Mouse (Mus musculus) kidney, postnatal 36 days (tissue): ENCODE data around the gene Gm27021.

ENCODE experiments used
- DNase-seq, 2 experiments: peaks; one replicate each; pipeline ENCODE4 v3.0.0; 2021 to 2022; ENCODE audit warnings: mixed read lengths in 2 of 2

Gene Gm27021

DNA sequence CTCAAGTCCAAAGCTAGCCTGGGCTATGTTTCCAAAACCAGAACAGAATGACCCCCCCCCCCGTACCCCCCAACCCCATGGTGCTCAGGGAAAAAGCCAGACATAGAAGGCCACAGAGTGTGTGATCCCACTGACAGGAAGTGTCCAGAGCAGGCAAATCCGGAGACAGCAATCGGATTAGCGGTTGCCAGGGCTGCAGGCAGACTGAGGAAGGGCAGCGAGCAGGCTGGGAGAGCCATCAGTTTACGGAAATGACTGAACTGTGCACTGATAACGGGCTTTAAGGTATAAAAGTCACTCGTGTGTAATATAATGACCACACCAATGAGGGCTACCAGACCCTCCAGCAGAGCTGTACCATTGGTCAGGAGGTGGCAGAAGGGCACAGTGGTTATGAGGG is 26.6 kb downstream of the Gm27021 start:
- DNase-seq, result no peak

DNA sequence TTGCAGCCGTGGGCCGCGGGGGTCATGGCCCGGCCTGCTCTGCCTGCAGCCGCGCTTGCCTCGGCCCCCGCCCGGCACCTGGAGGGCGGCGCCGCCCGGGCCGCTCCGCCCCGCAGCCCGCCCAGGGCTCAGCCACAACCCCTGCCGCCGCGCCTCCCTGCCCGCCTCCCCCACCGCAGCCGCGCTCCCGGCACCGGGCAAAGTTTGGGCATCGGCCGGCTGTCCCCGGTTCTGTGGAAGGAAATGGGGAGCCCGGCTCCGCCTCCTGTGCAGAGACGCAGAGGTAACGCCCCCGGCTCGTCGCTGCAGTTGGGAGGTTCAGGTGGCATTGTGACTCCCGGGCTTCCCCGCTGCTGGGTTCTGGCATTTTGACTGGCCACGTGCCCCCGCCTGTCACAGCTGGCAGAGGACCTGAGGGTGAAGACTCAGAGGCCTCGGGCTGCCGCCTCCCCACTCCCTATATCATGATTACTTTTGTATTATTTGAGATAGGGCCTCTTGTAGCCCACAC is 33.5 kb downstream of the Gm27021 start:
- DNase-seq, result peak; percentile 86 to 88

DNA sequence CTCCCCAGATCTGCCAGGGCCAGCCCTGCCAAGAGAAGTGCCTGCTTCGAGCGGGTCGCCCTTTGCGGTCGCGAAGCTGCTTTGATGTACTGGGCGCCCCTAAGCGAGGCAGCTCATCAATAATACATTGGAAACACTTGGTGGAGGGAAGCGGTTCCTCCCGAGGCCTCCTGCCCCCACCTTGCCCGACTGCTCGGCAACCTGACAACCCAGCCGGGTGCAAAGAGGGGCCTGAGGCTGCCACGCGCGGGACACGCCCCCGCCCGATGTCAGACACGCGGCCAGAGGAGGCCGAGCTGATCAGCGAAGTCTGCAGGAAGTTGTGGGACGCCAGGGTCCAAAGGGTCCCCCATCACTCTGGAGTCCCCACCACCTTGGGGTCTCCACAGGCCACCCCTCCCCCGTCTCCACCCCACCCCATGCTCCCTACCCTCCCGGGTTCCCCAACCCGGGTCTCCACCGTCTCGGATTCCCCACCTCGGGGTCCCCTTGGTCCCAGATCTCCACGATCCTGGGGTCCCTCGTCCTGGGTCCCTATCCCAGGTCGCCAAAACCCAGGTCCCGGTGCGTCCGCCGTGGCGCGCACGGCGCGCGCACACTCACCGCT is 34.1 kb downstream of the Gm27021 start:
- peak in 1 of 2 experiments; percentile 15 for DNase-seq

DNA sequence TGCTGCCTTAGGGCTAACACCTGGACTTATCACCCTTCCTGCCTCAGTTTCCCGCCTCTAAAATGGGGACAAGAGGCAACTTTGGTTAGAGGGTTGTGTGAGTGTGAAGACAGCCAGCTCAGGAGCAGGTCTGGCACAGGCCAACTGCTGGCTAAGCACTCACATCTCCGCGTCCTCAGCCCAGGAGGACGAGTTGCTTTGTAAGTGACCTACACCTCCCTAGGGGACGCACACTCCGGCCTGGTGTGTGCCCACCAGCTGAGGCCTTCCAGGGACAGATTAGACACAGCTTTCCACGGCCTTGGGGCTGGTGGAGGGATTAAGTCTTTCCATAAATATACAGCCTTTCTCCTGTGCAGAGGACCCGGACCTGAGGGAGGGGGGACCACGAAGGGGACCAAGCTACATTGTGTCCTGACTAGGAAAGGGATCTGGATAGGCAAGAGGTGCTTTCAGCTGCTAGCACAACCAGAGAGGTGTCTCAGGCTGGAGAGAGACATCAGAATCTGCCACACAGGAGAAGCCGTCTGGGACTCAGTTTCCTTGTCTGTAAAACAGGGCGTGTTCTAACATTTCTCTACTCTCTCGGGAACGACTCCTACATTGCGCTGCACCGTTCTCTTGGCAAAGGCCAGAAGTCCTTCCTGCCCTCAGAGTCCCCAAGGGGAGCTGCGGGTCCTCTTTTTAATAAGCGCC is 34.8 kb downstream of the Gm27021 start:
- DNase-seq, result no peak

DNA sequence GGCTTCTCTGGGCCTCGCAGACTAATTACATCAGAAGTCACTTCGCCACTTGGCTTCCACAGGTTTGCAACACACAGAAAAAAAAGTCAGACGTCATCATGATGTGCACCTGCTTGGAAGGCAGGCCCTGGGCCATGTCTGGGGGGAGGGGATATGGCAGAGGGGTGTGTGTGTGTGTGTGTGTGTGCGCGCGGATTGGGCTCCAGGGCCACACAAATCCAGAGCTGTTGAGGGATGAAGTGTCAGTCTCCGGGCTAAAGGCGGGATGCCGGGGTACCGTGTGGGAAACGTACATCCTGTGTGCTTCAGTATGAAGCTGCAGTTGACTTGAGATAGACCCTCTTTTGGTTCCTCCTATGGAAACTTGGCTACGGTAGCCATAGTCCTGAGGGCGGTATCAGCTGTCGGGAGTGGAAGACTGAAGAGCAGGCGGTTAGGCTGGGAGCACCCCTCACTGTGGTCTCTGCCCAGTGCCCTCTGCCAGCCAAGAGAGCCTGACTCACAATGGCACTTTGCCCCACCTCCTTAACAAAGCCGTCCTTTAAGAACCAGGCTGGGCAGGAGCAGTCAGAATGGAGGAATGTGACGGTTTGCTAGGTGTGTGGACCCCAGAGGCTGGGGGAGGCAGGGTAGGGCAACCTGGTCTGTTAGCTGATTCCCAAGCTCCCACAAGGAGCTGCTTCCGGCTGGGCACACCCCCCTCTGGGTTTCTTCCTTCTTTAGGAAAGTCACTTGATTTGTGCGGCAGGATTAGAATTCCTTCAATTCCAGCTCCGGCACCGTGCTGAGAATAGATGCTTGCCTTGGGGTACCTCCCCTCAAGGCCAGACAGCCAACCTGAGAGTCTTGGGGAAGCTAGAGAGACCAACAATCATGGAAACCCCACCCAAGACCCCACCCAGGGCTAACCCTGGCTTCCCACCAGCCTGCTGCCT is 36.2 kb downstream of the Gm27021 start:
- DNase-seq, result no peak

DNA sequence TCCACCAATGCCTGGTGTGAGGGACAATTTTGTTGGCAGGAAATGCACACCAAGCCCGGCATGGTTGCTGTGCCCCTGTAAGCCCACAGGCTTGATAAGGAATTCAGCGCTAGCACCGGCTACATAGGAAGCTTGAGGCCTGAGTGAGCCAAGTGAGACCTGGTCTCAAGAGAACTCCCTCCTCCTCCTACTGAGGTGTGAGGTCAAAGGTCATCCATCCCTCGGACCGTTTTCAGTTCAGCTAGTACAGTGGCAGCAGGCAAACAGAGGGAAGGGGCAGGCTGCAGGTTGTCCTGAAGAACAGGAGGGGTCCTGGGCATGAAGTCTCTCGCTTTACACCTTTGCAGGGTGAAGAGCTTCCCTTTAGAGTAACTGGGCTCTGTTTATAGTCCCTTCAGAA is 37.0 kb downstream of the Gm27021 start:
- DNase-seq, result no peak

DNA sequence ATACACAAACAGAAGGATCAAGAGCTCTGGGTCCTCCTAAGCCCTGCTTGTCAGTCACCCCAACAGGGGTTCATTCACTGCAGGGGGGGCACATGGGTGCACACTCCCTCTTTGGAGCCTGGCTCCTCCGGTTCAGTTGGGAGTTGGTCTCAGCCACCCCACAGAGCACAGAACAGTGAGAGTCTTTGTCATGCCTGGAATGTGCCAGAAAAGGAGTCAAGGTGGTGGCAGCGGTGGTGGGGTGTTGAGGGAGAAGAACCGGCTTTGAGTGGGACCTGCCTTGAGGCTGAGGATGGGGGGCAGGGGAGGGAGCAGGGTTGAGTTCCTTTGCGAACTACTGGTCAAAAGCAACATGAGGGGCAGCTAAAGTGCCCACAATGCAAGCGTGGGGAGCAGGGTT is 37.8 kb downstream of the Gm27021 start:
- no peak for DNase-seq

DNA sequence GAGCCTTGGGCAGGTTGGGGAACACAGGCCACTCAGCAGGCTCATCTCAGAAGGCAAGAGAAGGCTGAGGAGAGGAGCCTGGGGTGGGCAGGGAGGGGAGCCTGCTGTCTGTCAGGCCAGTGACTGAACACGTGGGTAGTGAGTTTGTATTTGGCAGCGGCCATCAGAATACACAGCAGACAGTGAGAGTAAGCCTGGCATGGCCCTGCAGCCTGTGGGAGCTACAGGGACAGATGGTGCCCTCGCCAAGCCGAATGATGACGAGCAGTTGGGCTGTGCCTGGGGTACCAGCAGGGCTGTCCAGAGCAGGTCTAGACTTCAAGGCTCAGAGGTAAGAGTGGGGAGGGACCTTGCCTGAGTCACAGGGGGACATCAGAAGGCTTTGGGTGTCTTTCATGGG is 40.6 kb downstream of the Gm27021 start:
- no peak for DNase-seq

DNA sequence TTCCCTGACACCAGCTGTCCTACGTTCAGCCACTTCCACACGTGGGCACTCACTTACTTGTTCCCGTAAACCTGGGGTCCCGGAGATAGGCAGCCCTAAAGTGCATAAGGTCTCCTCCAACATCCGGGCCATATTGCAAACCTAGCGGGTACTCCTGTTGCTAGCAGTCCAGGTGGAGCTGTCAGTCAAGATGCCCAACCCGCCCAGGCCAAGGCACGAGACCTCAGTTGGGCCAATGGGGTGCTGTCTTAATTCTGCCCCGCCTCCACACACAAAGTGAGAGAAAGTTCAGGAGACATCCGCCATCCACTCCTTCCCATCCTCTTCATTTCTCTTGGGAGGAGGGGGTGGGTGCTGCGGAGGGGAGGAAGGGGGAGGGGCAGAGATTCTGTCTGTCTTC is 41.4 kb downstream of the Gm27021 start:
- no peak for DNase-seq

DNA sequence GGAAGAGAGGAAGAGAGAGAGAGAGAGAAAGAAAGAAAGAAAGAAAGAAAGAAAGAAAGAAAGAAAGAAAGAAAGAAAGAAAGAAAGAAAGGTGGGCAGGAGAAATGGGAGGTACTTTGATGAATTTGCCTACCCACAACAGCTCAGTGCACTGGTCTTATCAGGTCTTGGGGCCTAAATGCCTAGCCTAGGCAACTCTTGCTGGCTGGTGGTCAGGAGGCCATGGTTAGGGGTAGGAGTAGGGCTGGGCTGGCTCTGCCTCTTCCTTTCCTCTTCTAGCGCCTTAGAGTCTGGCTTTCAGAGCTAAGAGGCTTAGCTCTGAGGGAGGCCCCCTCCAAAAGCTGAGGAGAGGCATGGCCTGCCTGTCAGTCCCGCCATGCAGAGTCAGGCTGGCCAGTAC is 44.3 kb downstream of the Gm27021 start:
- DNase-seq, result no peak

DNA sequence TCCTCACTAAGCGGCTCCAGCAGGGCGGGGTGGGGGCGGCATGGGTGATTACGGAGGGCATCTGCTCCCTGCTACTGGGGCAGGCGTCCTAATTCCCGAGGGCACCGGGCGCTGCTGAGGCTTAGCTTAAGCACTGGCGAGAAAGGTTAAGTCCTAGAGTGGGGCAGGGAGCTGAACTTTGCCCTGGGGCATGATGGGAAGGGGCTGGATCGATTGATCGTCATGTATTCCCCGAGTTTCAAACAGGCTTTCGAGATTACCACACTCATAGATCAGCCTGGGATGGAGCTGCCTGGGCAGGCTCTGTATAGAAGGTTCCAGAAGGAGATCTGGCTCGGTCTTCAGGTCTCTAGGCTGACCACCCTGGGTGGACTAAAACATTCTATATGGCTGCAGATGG is 45.7 kb downstream of the Gm27021 start:
- DNase-seq, result no peak

DNA sequence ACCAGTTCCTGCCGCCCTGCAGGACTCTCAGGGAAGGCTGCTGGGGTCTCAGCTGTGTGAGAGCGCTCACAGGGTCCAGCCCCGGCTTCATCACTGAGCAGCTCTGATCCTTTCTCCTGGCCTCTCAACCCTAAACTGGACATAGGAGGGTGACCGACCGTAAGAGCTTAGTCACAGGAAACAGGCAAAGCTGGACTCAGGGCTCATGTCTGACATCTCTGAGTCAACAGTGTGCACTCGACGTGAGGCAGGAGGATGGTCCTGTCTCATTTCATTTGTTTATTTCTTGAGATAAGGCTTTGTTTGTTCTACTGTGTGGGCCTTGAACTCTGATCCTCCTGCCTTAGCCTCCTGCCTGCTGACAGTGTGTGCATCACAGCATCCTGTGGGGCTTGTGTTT is 47.4 kb downstream of the Gm27021 start:
- DNase-seq, result no peak

DNA sequence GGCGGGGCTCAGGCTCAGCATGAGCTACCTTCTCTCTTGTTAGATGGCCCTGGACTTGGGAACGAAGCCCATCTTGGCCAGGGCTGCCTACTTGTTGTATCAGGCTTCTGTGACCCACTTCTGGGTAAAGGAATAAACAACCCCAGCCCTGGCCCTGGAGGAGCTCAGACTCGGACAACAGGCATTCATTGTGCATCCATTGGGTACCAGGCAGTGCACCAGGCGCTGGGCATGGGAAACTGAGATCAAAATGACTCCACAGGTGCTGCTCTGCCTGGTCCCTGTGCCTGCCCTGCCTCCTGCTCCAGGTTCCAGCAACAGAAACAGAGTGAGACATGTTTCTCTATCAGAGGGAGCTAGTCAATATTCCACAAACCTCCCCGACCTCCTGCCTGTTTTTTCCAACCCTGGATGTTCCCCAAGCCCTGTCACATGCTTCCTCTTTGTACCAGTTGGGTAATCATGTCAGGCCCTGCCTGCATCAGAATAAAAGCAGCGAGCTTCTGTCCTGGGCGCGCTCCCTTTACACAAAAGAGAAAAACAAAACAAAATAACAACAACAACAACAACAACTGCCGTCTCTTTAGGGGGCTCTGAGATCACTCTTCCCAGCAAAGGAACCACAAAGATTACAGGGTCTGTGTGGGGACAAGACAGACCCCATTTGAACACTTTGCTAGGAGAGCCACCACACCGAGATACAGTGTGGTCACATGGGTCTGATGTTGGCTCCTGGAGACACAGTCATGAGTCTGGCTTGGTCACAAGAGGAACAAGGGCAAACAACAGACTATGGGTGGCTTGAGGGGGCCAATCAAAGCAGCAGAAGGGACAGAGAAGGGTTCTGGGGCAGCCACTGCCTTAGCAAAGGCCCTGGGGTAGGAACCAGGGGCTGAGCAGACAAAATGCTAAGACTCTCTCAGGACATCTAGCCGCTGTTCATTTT is 48.4 kb downstream of the Gm27021 start:
- DNase-seq, result peak in 1 of 2 experiments; percentile 15

DNA sequence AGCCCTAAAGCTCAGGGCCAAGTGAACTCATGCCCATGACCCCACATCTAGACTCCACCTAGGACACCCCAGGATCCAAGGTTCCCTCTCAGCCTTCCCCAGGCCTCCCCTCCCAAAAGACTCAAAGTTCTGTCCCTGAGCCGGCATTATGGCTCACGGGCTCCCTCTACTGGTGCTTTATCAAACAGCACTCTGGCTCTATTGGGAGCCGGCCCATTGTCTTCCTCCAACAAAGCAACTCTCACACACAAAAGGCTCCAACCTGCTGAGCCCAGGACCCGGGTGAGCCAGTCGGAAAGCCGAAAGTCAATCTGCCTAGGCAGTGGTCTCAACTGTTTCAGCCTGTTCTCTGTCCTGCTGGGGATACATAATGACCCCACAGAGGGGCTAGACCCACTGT is 49.8 kb downstream of the Gm27021 start:
- peak; percentile 31 to 82 for DNase-seq

DNA sequence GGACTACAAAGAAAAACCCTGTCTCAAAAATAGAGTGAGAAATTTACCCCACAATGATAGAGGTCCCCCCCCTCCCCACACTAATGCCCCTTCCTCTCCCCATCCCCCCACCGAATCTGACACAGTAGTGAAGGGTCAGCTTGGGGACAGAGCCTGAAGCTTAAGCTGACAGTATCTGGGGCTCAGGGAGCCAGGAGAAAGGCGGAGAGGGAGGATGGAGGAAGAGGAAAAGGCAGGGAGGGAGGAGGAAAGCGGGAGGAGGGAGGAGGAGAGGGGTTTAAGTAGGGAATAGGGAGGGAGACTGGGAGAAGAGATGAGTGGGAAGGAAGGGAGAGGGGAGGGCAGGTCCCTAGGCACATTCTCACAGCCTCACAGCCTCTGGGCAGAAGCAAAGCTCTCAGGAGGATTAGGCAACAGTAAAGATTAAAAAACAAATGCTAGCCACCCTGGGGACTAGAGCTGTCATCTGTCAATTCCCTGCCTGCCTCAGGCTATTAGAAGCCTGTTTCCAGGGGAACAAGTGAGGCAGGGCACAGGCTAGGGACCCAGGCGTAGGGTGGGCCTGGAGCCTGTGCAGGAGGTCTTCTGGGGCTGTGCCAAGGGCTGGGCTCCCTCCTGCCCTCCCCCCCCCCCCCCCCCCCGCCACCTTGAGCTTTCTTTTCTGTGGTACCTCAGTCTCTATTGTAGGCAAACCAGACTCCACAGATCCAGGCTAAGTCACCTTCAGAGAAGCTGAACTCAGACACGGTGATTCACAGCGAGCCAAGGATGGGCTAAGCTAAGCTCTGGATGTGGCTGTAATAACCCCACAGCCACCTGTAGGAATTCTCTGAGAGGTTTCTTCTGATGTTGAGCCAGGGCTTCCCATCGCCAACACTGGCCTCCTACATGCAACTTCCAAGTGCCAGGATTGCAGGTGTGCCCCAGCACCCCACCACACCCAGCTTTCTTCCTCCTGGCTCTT is 50.9 kb downstream of the Gm27021 start:
- DNase-seq, result no peak

DNA sequence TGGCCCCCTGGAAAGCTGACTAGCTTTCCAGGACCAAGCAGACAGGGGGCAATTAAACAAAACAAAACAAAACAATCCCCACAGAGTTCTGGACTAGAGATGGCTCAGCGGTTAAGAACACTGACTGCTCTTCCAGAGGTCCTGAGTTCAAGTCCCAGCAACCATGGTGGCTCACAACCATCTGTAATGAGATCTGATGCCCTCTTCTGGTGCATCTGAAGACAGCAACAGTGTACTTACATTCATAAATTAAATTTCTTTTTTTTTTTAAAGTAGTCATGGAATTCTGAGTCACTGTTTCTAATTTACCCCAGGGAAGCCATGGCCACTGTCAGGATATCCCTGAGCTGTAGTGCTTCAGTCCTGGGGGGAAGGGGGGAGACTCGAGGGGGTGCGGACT is 53.4 kb downstream of the Gm27021 start:
- DNase-seq, result no peak

DNA sequence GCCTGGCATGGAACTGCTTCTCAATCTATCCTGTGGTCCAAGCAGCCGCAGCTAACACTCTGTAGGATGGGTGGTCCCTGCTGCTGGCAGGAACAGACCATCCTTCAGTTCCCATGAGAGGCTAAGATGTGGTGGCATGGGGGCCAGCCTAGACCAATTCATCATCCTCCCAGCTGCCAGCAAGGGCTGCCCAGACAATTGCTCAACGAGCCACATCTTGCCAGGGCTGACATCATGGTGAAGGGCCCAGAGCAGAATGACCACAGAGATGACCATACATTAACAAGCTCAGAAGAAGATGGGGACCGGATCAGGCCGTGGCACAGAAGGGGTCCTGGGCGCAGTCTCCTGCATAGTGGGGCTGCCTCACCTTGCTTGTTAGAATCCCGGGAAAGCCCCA is 57.1 kb downstream of the Gm27021 start:
- no peak for DNase-seq

DNA sequence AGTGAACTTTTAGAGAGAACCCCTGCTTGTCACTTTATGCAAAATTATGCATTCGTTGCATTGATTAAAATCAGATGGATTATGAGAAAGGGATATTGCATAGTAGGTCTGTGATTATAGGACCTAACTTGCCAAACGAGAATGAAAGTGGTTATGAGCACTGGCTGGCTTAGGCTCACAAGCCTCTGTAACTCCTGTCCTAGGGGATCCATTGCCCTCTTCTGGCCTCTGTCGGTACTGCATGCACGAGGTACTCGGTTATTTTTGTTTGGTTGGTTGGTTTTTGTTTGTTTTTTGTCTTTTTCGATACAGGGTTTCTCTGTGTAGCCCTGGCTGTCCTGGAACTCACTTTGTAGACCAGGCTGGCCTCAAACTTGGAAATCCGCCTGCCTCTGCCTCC is 60.0 kb downstream of the Gm27021 start:
- DNase-seq, result peak; percentile 72 to 90

DNA sequence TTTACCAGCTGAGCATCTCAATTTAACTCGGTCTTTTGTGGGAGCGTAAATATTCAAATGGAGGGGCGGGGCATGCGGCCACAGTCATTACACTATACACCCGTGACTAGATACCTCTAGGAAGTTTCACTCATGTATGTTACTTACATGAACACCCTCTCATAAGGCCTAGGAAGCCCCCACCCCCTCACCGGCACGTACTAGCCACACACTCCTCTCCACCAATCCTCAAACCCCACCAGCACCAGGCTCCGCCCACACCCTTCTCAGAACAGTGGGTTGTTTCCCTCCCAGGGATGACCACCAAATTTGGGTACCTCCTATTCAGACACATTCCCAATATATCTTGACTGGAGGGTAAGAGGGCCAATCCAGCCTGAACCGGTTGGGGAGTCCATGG is 60.4 kb downstream of the Gm27021 start:
- no peak for DNase-seq

DNA sequence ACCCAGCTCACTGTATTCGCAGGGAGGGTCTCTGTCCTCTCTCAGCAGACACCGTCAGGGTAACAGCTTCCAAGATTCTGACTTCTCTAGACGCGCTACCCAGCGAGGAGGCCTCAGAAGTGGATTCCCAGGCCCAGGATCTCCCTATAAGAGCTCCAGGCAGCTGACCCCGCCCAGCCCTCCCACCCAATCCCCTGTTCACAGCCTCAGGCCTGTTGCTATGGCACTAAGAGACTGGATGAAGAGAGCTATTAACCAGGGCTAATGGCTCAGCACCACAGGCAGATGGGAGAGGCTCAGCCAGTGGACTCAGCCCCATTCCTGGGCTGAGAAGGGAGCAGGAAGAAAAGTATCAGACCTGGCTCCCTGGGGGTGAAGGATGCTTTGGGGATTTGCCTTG is 65.2 kb downstream of the Gm27021 start:
- no peak for DNase-seq

DNA sequence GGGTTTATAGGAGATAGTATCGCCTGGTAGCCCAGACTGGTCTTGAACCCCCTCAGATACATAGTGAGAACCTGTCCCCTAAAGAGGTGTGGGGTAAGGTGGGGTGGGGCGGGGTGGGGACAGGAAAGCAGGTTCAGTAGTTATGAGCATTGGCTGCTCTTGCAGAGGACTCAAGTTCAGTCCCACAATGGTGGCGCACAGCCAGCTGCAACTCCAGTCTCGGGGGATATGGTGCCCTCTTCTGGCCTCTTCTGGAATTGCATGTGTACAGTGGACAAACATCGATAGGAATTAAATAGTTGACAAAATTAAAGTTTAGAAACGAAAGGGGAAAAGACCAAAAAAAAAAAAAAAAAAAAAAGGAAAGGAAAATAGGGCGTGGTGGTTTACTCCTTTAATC is 68.4 kb downstream of the Gm27021 start:
- DNase-seq, result peak; percentile 84 to 95
